Mouse (Mus musculus): Measurements from ENCODE around the gene Kcnk13.

Gene Kcnk13

GRCm38 (mm10) chr12:100012839-100013238 is 48.5 kb downstream of the Kcnk13 start:
- DNase-seq (ENCODE audit: low read depth in 1 of 2, low spot score in 2 of 2), result no peak

- no peak for DNase-seq (ENCODE audit: low read depth in 1 of 2, low spot score in 2 of 2)
Observed at GRCm38 (mm10) chr12:100015146-100015545, 50.8 kb downstream of the Kcnk13 start.

GRCm38 (mm10) chr12:100017709-100018108 is 53.4 kb downstream of the Kcnk13 start:
- DNase-seq (ENCODE audit: low read depth in 1 of 2, low spot score in 2 of 2), result no peak

GRCm38 (mm10) chr12:100022490-100022889 is 58.2 kb downstream of the Kcnk13 start:
- no peak for DNase-seq (ENCODE audit: low read depth in 1 of 2, low spot score in 2 of 2)

- no peak for DNase-seq (ENCODE audit: low read depth in 1 of 2, low spot score in 2 of 2)
Observed at GRCm38 (mm10) chr12:100023821-100024365, 59.6 kb downstream of the Kcnk13 start.

- no peak for DNase-seq (ENCODE audit: low read depth in 1 of 2, low spot score in 2 of 2)
Observed at GRCm38 (mm10) chr12:100025675-100026074, 61.4 kb downstream of the Kcnk13 start.

- DNase-seq (ENCODE audit: low read depth in 1 of 2, low spot score in 2 of 2), result no peak
Observed at GRCm38 (mm10) chr12:100026715-100027245, 62.5 kb downstream of the Kcnk13 start.

- no peak for DNase-seq (ENCODE audit: low read depth in 1 of 2, low spot score in 2 of 2)
Observed at GRCm38 (mm10) chr12:100027281-100027680, 63.0 kb downstream of the Kcnk13 start.

GRCm38 (mm10) chr12:100031681-100032080 is 67.4 kb downstream of the Kcnk13 start:
- no peak for DNase-seq (ENCODE audit: low read depth in 1 of 2, low spot score in 2 of 2)

GRCm38 (mm10) chr12:100032521-100032920 is 68.2 kb downstream of the Kcnk13 start:
- DNase-seq (ENCODE audit: low read depth in 1 of 2, low spot score in 2 of 2), result no peak

- no peak for DNase-seq (ENCODE audit: low read depth in 1 of 2, low spot score in 2 of 2)
Observed at GRCm38 (mm10) chr12:100038741-100039262, 74.5 kb downstream of the Kcnk13 start.

GRCm38 (mm10) chr12:100042116-100042515 is 77.8 kb downstream of the Kcnk13 start:
- DNase-seq (ENCODE audit: low read depth in 1 of 2, low spot score in 2 of 2), result no peak

GRCm38 (mm10) chr12:100044704-100045103 is 80.4 kb downstream of the Kcnk13 start:
- DNase-seq (ENCODE audit: low read depth in 1 of 2, low spot score in 2 of 2), result no peak

GRCm38 (mm10) chr12:100050552-100050951 is 86.3 kb downstream of the Kcnk13 start:
- no peak for DNase-seq (ENCODE audit: low read depth in 1 of 2, low spot score in 2 of 2)

- DNase-seq (ENCODE audit: low read depth in 1 of 2, low spot score in 2 of 2), result no peak
Observed at GRCm38 (mm10) chr12:100053617-100054016, 89.3 kb downstream of the Kcnk13 start.

- no peak for DNase-seq (ENCODE audit: low read depth in 1 of 2, low spot score in 2 of 2)
Observed at GRCm38 (mm10) chr12:100061071-100061470, 96.8 kb downstream of the Kcnk13 start.

GRCm38 (mm10) chr12:100061826-100062225 is 97.5 kb downstream of the Kcnk13 start:
- DNase-seq (ENCODE audit: low read depth in 1 of 2, low spot score in 2 of 2), result no peak

- no peak for DNase-seq (ENCODE audit: low read depth in 1 of 2, low spot score in 2 of 2)
Observed at GRCm38 (mm10) chr12:100062584-100062983, 98.3 kb downstream of the Kcnk13 start.

GRCm38 (mm10) chr12:100065109-100065508 is 100.8 kb downstream of the Kcnk13 start:
- DNase-seq (ENCODE audit: low read depth in 1 of 2, low spot score in 2 of 2), result no peak

- DNase-seq (ENCODE audit: low read depth in 1 of 2, low spot score in 2 of 2), result peak in 1 of 2 experiments; percentile 18
Observed at GRCm38 (mm10) chr12:100067477-100067876, 103.2 kb downstream of the Kcnk13 start.

GRCm38 (mm10) chr12:100073201-100073672 is 108.9 kb downstream of the Kcnk13 start:
- DNase-seq (ENCODE audit: low read depth in 1 of 2, low spot score in 2 of 2), result no peak

GRCm38 (mm10) chr12:100075715-100076114 is 111.4 kb downstream of the Kcnk13 start:
- DNase-seq (ENCODE audit: low read depth in 1 of 2, low spot score in 2 of 2), result no peak

All from monocyte, adult 2 months (primary cell).